Mouse (Mus musculus): ENCODE data around the gene Znrf1. TPM values are rescaled to one million over a fixed set of nuclear protein-coding genes. Genes with fewer than 3 reads are reported as not detected.

Gene Znrf1
- polyA plus RNA-seq, 1 experiment from 2014 or later, result 4.8 TPM

GRCm38 (mm10) chr8:111508566-111508965 is 27.3 kb upstream of the Znrf1 start:
- no peak overlapping the region for H3K4me2 ChIP-seq (ENCODE audit: low read depth, low read length)
- H3K27me3 ChIP-seq (ENCODE audit: control insufficient read depth, insufficient read depth, low read depth, low read length), result no peaks in the 10 kb centered on the region
- no peak overlapping the region for H3K9ac ChIP-seq (ENCODE audit: low read depth, low read length)
- peaks cover 17% of the 10 kb centered on the region for H3K4me1 ChIP-seq (ENCODE audit: control insufficient read depth, low read depth, low read length)
- no peaks in the 10 kb centered on the region for H3K36me3 ChIP-seq (ENCODE audit: control insufficient read depth, insufficient read depth)
- no peaks in the 10 kb centered on the region for H3K9me3 ChIP-seq (replicated peaks; ENCODE audit: control insufficient read depth, low read length)
- peak overlapping the region; percentile 66; the same call in 1 of the 2 replicates for H3K27ac ChIP-seq (ENCODE audit: low read length)
- ATAC-seq (ENCODE audit: low read depth), result no peak
- 26% methylated on average over 2 of the region's 2 CpGs for WGBS (ENCODE audit: insufficient replicate concordance)
- no peak overlapping the region for H3K4me3 ChIP-seq (ENCODE audit: low read depth, low read length)

GRCm38 (mm10) chr8:111509278-111509677 is 26.6 kb upstream of the Znrf1 start:
- Histone ChIP-seq H3K27ac (ENCODE audit: low read length) (peak overlapping the region; percentile 66), H3K4me1 (ENCODE audit: control insufficient read depth, low read depth, low read length) (peaks cover 17% of the 10 kb centered on the region), H3K9ac (ENCODE audit: low read depth, low read length) (no peak overlapping the region), H3K27me3 (ENCODE audit: control insufficient read depth, insufficient read depth, low read depth, low read length) (no peaks in the 10 kb centered on the region), H3K36me3 (ENCODE audit: control insufficient read depth, insufficient read depth) (no peaks in the 10 kb centered on the region), H3K9me3 (replicated peaks; ENCODE audit: control insufficient read depth, low read length) (no peaks in the 10 kb centered on the region), H3K4me3 (ENCODE audit: low read depth, low read length) (peak overlapping the region; percentile 26), H3K4me2 (ENCODE audit: low read depth, low read length) (peak overlapping the region; percentile 56)
- WGBS (ENCODE audit: insufficient replicate concordance), result 16% methylated on average over 11 of the region's 11 CpGs
- peak; percentile 84 for ATAC-seq (ENCODE audit: low read depth)

GRCm38 (mm10) chr8:111510401-111510800 is 25.5 kb upstream of the Znrf1 start:
- H3K4me3 ChIP-seq (ENCODE audit: low read depth, low read length), result no peak overlapping the region
- WGBS (ENCODE audit: insufficient replicate concordance), result 39% methylated on average over 4 of the region's 4 CpGs
- peaks cover 17% of the 10 kb centered on the region for H3K4me1 ChIP-seq (ENCODE audit: control insufficient read depth, low read depth, low read length)
- no peaks in the 10 kb centered on the region for H3K27me3 ChIP-seq (ENCODE audit: control insufficient read depth, insufficient read depth, low read depth, low read length)
- H3K9me3 ChIP-seq (replicated peaks; ENCODE audit: control insufficient read depth, low read length), result no peaks in the 10 kb centered on the region
- no peak overlapping the region for H3K9ac ChIP-seq (ENCODE audit: low read depth, low read length)
- peak; percentile 53 for ATAC-seq (ENCODE audit: low read depth)
- no peak overlapping the region for H3K27ac ChIP-seq (ENCODE audit: low read length)
- H3K4me2 ChIP-seq (ENCODE audit: low read depth, low read length), result no peak overlapping the region
- 0 out of 2 replicates have a peak, but pooled peaks cover under 1% of the 10 kb centered on the region for H3K36me3 ChIP-seq (ENCODE audit: control insufficient read depth, insufficient read depth)

- Histone ChIP-seq H3K27me3 (ENCODE audit: control insufficient read depth, insufficient read depth, low read depth, low read length) (no peaks in the 10 kb centered on the region), H3K36me3 (ENCODE audit: control insufficient read depth, insufficient read depth) (0 out of 2 replicates have a peak, but pooled peaks cover 2% of the 10 kb centered on the region), H3K4me1 (ENCODE audit: control insufficient read depth, low read depth, low read length) (peaks cover 29% of the 10 kb centered on the region), H3K9ac (ENCODE audit: low read depth, low read length) (no peak overlapping the region), H3K4me3 (ENCODE audit: low read depth, low read length) (no peak overlapping the region), H3K4me2 (ENCODE audit: low read depth, low read length) (no peak overlapping the region), H3K27ac (ENCODE audit: low read length) (no peak overlapping the region), H3K9me3 (replicated peaks; ENCODE audit: control insufficient read depth, low read length) (no peaks in the 10 kb centered on the region)
- WGBS (ENCODE audit: insufficient replicate concordance), result 74% methylated on average over 7 of the region's 7 CpGs
- ATAC-seq (ENCODE audit: low read depth), result no peak
Measured at GRCm38 (mm10) chr8:111512941-111513340, 23.0 kb upstream of the Znrf1 start.

GRCm38 (mm10) chr8:111513446-111513845 is 22.5 kb upstream of the Znrf1 start:
- no peak overlapping the region for H3K4me3 ChIP-seq (ENCODE audit: low read depth, low read length)
- no peak for ATAC-seq (ENCODE audit: low read depth)
- H3K9ac ChIP-seq (ENCODE audit: low read depth, low read length), result no peak overlapping the region
- no peak overlapping the region for H3K27ac ChIP-seq (ENCODE audit: low read length)
- H3K4me1 ChIP-seq (ENCODE audit: control insufficient read depth, low read depth, low read length), result peaks cover 29% of the 10 kb centered on the region
- WGBS (ENCODE audit: insufficient replicate concordance), result 78% methylated on average over 8 of the region's 8 CpGs
- no peaks in the 10 kb centered on the region for H3K27me3 ChIP-seq (ENCODE audit: control insufficient read depth, insufficient read depth, low read depth, low read length)
- no peaks in the 10 kb centered on the region for H3K9me3 ChIP-seq (replicated peaks; ENCODE audit: control insufficient read depth, low read length)
- H3K36me3 ChIP-seq (ENCODE audit: control insufficient read depth, insufficient read depth), result 0 out of 2 replicates have a peak, but pooled peaks cover 2% of the 10 kb centered on the region
- H3K4me2 ChIP-seq (ENCODE audit: low read depth, low read length), result no peak overlapping the region

GRCm38 (mm10) chr8:111516451-111517035 is 19.4 kb upstream of the Znrf1 start:
- Histone ChIP-seq H3K27ac (ENCODE audit: low read length) (peak overlapping the region; percentile 18; the same call in 1 of the 2 replicates), H3K9ac (ENCODE audit: low read depth, low read length) (no peak overlapping the region), H3K27me3 (ENCODE audit: control insufficient read depth, insufficient read depth, low read depth, low read length) (no peaks in the 10 kb centered on the region), H3K9me3 (replicated peaks; ENCODE audit: control insufficient read depth, low read length) (no peaks in the 10 kb centered on the region), H3K4me2 (ENCODE audit: low read depth, low read length) (no peak overlapping the region), H3K4me1 (ENCODE audit: control insufficient read depth, low read depth, low read length) (peaks cover 19% of the 10 kb centered on the region), H3K36me3 (ENCODE audit: control insufficient read depth, insufficient read depth) (0 out of 2 replicates have a peak, but pooled peaks cover 2% of the 10 kb centered on the region), H3K4me3 (ENCODE audit: low read depth, low read length) (no peak overlapping the region)
- ATAC-seq (ENCODE audit: low read depth), result peak; percentile 81
- 55% methylated on average over 7 of the region's 7 CpGs for WGBS (ENCODE audit: insufficient replicate concordance)

- H3K9me3 ChIP-seq (replicated peaks; ENCODE audit: control insufficient read depth, low read length), result no peaks in the 10 kb centered on the region
- no peak overlapping the region for H3K4me2 ChIP-seq (ENCODE audit: low read depth, low read length)
- H3K4me3 ChIP-seq (ENCODE audit: low read depth, low read length), result no peak overlapping the region
- no peak overlapping the region for H3K27ac ChIP-seq (ENCODE audit: low read length)
- no peaks in the 10 kb centered on the region for H3K27me3 ChIP-seq (ENCODE audit: control insufficient read depth, insufficient read depth, low read depth, low read length)
- 74% methylated on average over 2 of the region's 2 CpGs for WGBS (ENCODE audit: insufficient replicate concordance)
- ATAC-seq (ENCODE audit: low read depth), result no peak
- no peak overlapping the region for H3K9ac ChIP-seq (ENCODE audit: low read depth, low read length)
- 0 out of 2 replicates have a peak, but pooled peaks cover 2% of the 10 kb centered on the region for H3K36me3 ChIP-seq (ENCODE audit: control insufficient read depth, insufficient read depth)
- peaks cover 19% of the 10 kb centered on the region for H3K4me1 ChIP-seq (ENCODE audit: control insufficient read depth, low read depth, low read length)
Measured at GRCm38 (mm10) chr8:111517466-111517865, 18.4 kb upstream of the Znrf1 start.

GRCm38 (mm10) chr8:111521713-111522429 is 14.0 kb upstream of the Znrf1 start, which contains the start of gene Wdr59:
Gene Wdr59 (minus strand): TSS chr8:111522092.
- Histone ChIP-seq H3K9ac (ENCODE audit: low read depth, low read length) (peak within 1 kb of the TSS; percentile 62), H3K4me2 (ENCODE audit: low read depth, low read length) (peak within 1 kb of the TSS; percentile 84), H3K27me3 (ENCODE audit: control insufficient read depth, insufficient read depth, low read depth, low read length) (no peaks in the 10 kb centered on the region), H3K27ac (ENCODE audit: low read length) (peak within 1 kb of the TSS; percentile 24; the same call in 1 of the 2 replicates), H3K4me3 (ENCODE audit: low read depth, low read length) (peak within 1 kb of the TSS; percentile 68), H3K36me3 (ENCODE audit: control insufficient read depth, insufficient read depth) (no peaks in the 10 kb centered on the region), H3K4me1 (ENCODE audit: control insufficient read depth, low read depth, low read length) (peaks cover 12% of the 10 kb centered on the region), H3K9me3 (replicated peaks; ENCODE audit: control insufficient read depth, low read length) (no peaks in the 10 kb centered on the region)
- WGBS (ENCODE audit: insufficient replicate concordance), result under 1% methylated on average over 34 of the region's 34 CpGs
- ATAC-seq (ENCODE audit: low read depth), result peak; percentile 100
